Mouse (Mus musculus): ENCODE data around the gene Hist1h2ad. TPM values are rescaled to one million over a fixed set of nuclear protein-coding genes. Genes with fewer than 3 reads are reported as not detected.
"Not testable (repeated sequence)": the region's sequence is repeated elsewhere in the genome, so short reads cannot be mapped to it uniquely, and the experiment has no call there.

Gene Hist1h2ad
- polyA plus RNA-seq, 1 experiment from 2014 or later = not detected

DNA sequence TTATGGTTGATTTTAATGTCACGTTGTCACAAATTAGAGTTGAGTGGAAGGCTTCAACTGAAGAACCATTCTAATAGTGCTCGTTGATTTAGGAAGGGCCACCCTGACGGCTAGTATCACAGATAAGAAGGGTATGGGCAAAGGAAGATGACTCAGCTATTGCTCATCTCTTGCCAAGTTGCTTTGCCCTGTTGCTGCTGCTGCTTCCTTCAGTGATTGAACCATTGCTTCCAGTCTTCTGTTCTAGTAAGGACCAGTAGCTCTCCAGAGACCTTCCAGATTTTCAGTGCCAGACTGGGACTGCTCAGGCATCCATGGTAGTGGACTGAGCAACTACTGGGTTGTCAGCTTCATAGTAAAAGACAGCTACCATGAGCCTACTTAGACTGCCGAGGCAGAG, 35.0 kb downstream of the Hist1h2ad start:
- no peak overlapping the region for H3K27ac ChIP-seq
- H3K9me3 ChIP-seq (ENCODE audit: control insufficient read depth, low read length) = no peaks in the 10 kb centered on the region
- 88% methylated on average over 4 of the region's 4 CpGs for WGBS
- H3K4me1 ChIP-seq (replicated peaks; ENCODE audit: control insufficient read depth, insufficient read depth, low read length) = no peaks in the 10 kb centered on the region
- H3K4me3 ChIP-seq (replicated peaks; ENCODE audit: low read length) = no peak overlapping the region
- H3K9ac ChIP-seq = no peak overlapping the region
- no peak for ATAC-seq (ENCODE audit: low FRiP score)
- no peak overlapping the region for H3K4me2 ChIP-seq (replicated peaks)
- no peaks in the 10 kb centered on the region for H3K27me3 ChIP-seq (ENCODE audit: control insufficient read depth, insufficient read depth, low read length)
- H3K36me3 ChIP-seq (replicated peaks; ENCODE audit: control insufficient read depth, insufficient read depth) = no peaks in the 10 kb centered on the region
- DNase-seq (ENCODE audit: low spot score) = no peak

DNA sequence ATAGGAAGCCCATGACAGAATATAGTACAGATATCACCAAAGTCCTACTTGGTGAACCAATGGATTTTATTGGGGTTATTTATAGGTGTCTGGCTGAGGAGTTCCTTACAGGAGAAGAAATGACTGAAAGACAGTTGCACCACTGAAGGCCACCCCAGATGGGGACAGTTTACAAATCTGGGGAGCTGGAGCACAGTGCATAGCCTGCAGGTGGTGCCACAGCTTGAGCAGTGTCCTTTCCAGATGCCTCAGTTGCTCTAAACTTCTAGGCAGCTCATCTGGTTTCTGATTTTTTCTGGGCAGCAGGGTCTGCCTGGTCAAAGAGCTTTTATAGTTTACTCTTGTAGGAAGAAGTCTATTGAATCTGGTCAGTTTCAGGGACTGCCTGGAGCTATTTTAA, 35.7 kb downstream of the Hist1h2ad start:
- H3K4me3 ChIP-seq (replicated peaks; ENCODE audit: low read length) = no peak overlapping the region
- H3K9me3 ChIP-seq (ENCODE audit: control insufficient read depth, low read length) = no peaks in the 10 kb centered on the region
- H3K9ac ChIP-seq = no peak overlapping the region
- no peak overlapping the region for H3K4me2 ChIP-seq (replicated peaks)
- no peaks in the 10 kb centered on the region for H3K36me3 ChIP-seq (replicated peaks; ENCODE audit: control insufficient read depth, insufficient read depth)
- no peak for DNase-seq (ENCODE audit: low spot score)
- H3K4me1 ChIP-seq (replicated peaks; ENCODE audit: control insufficient read depth, insufficient read depth, low read length) = no peaks in the 10 kb centered on the region
- H3K27me3 ChIP-seq (ENCODE audit: control insufficient read depth, insufficient read depth, low read length) = no peaks in the 10 kb centered on the region
- H3K27ac ChIP-seq = no peak overlapping the region
- ATAC-seq (ENCODE audit: low FRiP score) = no peak

DNA sequence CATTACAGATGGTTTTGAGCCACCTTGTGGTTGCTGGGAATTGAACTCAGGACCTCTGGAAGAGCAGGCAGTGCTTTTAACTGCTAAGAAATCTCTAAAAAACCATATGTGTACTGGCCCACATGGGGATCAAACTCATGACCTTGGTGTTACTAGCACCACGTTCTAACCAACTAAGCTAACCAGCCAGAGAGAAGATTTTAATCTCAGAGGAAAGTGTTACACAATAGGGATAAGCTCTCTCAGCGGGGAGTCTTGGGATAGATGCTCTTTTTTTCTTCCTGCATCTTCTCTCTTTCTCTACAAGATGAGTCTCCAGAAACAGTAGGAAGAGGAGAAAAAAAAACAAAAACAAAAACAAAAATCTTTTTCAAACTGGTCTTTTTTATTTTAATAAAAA, 36.2 kb downstream of the Hist1h2ad start:
- ATAC-seq (ENCODE audit: low FRiP score) (no peak), DNase-seq (ENCODE audit: low spot score) (no peak)
- Histone ChIP-seq H3K4me3 (replicated peaks; ENCODE audit: low read length) (no peak overlapping the region), H3K9me3 (ENCODE audit: control insufficient read depth, low read length) (no peaks in the 10 kb centered on the region), H3K27ac (no peak overlapping the region), H3K4me2 (replicated peaks) (no peak overlapping the region), H3K4me1 (replicated peaks; ENCODE audit: control insufficient read depth, insufficient read depth, low read length) (no peaks in the 10 kb centered on the region), H3K27me3 (ENCODE audit: control insufficient read depth, insufficient read depth, low read length) (no peaks in the 10 kb centered on the region), H3K9ac (no peak overlapping the region), H3K36me3 (replicated peaks; ENCODE audit: control insufficient read depth, insufficient read depth) (no peaks in the 10 kb centered on the region)
- 78% methylated on average over 2 of the region's 2 CpGs for WGBS

DNA sequence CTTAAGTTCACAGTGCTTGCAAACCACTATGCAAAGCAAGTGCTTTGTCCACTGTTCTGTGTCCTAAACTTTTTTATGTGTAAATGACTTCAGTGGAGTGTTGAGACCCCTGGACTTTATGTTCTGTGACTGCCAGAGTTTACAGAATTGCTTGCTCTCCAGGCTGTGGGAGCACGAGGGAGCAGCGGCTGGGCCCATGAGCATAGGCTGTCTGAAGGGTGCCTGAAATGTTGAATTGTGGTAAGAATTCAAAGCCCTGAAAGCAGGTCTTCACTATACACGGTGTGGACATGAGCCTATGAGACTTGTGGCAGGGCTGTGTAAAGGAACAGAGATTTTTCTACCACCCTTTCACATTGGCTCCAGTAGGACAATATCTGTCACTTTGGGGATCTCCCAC, 37.5 kb downstream of the Hist1h2ad start:
- Histone ChIP-seq H3K4me3 (replicated peaks; ENCODE audit: low read length) (no peak overlapping the region), H3K4me1 (replicated peaks; ENCODE audit: control insufficient read depth, insufficient read depth, low read length) (no peaks in the 10 kb centered on the region), H3K9me3 (ENCODE audit: control insufficient read depth, low read length) (no peaks in the 10 kb centered on the region), H3K27ac (no peak overlapping the region), H3K36me3 (replicated peaks; ENCODE audit: control insufficient read depth, insufficient read depth) (no peaks in the 10 kb centered on the region), H3K4me2 (replicated peaks) (no peak overlapping the region), H3K9ac (no peak overlapping the region), H3K27me3 (ENCODE audit: control insufficient read depth, insufficient read depth, low read length) (no peaks in the 10 kb centered on the region)
- 83% methylated on average over 3 of the region's 3 CpGs for WGBS
- no peak for DNase-seq (ENCODE audit: low spot score)
- ATAC-seq (ENCODE audit: low FRiP score) = no peak

DNA sequence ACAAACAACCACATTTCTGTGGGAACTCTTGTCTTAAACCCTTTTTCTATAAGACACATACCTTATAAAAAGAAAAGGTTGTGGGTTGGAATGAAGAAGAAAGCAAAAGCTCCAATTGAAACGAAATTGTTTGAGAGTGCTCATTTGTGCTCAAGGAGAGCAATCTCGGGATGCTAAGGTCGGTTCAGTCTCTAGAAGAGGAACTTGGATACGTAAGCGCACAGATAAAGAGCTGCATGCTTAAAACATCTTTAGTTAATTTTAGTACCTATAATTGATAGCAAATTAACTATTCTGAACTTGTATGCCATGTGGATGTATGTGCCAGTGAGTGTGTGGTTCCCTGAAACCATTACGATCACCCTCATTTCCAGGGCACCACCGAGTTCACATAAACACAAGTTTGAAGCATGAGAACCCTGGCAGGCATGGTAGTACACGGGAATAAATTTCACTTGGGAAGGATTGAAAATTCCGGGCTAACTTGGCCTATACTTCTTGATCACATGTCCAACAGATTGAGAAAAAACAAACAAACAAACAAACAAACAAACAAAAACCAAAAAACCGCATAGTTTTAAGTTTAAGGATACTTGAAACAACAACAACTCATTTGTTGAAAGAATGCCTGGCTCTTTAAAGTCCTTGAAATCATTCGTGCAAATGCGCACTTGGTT, 46.0 kb downstream of the Hist1h2ad start:
- no peaks in the 10 kb centered on the region for H3K36me3 ChIP-seq (replicated peaks; ENCODE audit: control insufficient read depth, insufficient read depth)
- peaks cover 15% of the 10 kb centered on the region for H3K4me1 ChIP-seq (replicated peaks; ENCODE audit: control insufficient read depth, insufficient read depth, low read length)
- H3K4me3 ChIP-seq (replicated peaks; ENCODE audit: low read length) = peak overlapping the region; percentile 53
- no peaks in the 10 kb centered on the region for H3K9me3 ChIP-seq (ENCODE audit: control insufficient read depth, low read length)
- ATAC-seq (ENCODE audit: low FRiP score) (no peak), DNase-seq (ENCODE audit: low spot score) (no peak)
- H3K27me3 ChIP-seq (ENCODE audit: control insufficient read depth, insufficient read depth, low read length) = no peaks in the 10 kb centered on the region
- 52% methylated on average over 12 of the region's 12 CpGs for whole genome bisulfite sequencing
- H3K27ac ChIP-seq = peak overlapping the region; percentile 94
- peak overlapping the region; percentile 100 for H3K4me2 ChIP-seq (replicated peaks)
- peak overlapping the region; percentile 81 for H3K9ac ChIP-seq

DNA sequence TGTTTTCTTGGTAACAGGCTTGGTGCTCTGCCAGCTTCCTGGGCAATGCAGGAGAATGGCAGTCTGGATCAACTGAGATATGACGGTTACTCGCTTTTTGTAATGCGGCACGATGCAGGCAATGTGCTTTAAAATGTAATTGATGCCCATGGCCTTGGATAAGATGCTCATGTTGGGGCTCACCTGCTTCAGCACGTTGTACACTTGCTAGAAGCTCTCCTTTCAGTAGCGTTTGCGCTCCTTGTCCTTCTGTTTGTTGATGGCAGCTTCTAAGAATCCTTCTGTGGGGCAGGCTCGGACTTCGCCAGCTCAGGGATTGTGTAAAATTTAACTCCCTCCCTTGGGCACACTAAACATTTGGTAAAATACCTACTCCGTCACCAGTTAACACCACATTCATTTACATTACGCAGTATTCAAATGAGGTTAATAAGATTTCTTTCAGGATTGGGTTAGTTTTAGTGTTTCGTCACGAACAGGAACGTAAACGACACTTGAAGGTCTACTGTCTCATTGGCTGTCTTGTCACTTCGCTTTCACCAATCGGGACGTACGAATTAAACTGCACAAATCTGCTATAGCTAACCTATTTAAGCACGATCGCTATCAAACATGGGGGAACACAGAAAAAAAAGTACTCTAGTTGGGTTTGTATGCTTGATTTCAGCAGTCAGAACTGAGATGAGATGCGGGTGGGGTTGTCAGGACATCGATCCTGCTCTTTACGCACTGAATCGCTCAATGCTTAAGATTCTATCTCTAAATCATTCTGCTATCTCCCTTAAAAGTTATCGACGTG, 46.8 kb downstream of the Hist1h2ad start, which contains the start of gene Hist1h2be:
Gene Hist1h2be (minus strand): TSS at position 392 of the 799 bp plus-strand sequence.
- DNase-seq (ENCODE audit: low spot score) (peak; percentile 90), ATAC-seq (ENCODE audit: low FRiP score) (peak; percentile 91)
- no peaks in the 10 kb centered on the region for H3K27me3 ChIP-seq (ENCODE audit: control insufficient read depth, insufficient read depth, low read length)
- peak within 1 kb of the TSS; percentile 94 for H3K27ac ChIP-seq
- peak within 1 kb of the TSS; percentile 53 for H3K4me3 ChIP-seq (replicated peaks; ENCODE audit: low read length)
- no peaks in the 10 kb centered on the region for H3K36me3 ChIP-seq (replicated peaks; ENCODE audit: control insufficient read depth, insufficient read depth)
- under 1% methylated on average over 27 of the region's 27 CpGs for WGBS
- peaks cover 15% of the 10 kb centered on the region for H3K4me1 ChIP-seq (replicated peaks; ENCODE audit: control insufficient read depth, insufficient read depth, low read length)
- peak within 1 kb of the TSS; percentile 81 for H3K9ac ChIP-seq
- H3K4me2 ChIP-seq (replicated peaks) = peak within 1 kb of the TSS; percentile 100
- H3K9me3 ChIP-seq (ENCODE audit: control insufficient read depth, low read length) = no peaks in the 10 kb centered on the region

DNA sequence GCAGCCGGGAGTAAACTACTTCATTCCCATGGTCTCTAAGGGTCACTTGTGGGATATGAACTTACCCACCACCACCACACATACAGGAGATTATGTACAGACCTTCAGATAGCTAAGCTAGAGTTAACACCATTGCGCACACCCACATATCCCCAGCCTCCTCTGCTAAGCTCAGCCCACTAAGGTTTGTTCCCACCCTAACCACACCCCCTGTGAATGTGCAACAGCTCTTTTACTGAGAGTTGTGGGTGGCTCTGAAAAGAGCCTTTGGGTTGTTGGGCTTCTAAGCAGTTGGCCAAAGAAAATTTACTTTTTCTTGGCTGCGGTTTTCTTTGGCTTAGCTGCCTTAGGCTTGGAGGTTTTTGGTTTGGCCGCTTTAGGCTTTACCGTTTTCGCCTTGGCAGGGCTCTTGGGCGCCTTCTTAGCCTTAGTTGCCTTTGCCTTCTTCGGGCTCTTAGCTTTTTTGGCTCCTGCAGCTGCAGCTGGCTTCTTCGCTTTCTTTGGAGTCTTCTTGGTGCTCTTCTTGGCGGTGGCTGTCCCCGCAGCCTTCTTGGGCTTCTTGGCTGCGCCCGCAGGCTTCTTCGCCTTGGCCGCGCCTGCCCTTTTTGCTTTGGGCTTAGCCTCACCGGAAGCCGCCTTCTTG, 47.5 kb downstream of the Hist1h2ad start:
- peak; percentile 79 for ATAC-seq (ENCODE audit: low FRiP score)

DNA sequence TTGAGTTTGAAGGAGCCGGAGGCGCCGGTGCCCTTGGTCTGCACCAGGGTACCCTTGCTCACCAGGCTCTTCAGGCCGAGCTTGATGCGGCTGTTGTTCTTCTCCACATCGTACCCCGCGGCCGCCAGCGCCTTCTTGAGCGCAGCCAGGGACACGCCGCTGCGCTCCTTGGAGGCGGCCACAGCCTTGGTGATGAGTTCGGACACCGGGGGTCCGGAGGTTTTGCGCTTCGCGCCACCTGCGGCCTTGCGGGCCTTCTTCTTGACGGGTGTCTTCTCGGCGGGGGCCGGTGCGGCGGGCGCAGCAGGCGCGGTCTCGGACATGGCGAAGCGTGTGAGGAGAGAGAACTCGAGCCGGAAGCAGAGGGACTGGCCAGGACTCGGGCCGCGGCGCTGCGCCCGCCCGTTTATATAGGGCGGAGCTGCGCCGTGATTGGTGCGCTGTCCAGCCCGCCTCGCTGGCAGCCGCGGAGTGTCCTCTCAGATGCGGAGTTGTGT, 48.0 kb downstream of the Hist1h2ad start, which contains the start of gene Hist1h1e:
Gene Hist1h1e (minus strand): TSS at position 384 of the 497 bp plus-strand sequence.
- Histone ChIP-seq H3K4me2 (replicated peaks) (peak within 1 kb of the TSS; percentile 100), H3K4me1 (replicated peaks; ENCODE audit: control insufficient read depth, insufficient read depth, low read length) (peaks cover 15% of the 10 kb centered on the region), H3K27ac (peak within 1 kb of the TSS; percentile 94), H3K4me3 (replicated peaks; ENCODE audit: low read length) (peak within 1 kb of the TSS; percentile 53), H3K9ac (peak within 1 kb of the TSS; percentile 81)
- ATAC-seq (ENCODE audit: low FRiP score) (peak; percentile 94), DNase-seq (ENCODE audit: low spot score) (peak; percentile 91)
- under 1% methylated on average over 38 of the region's 53 CpGs for WGBS
- not testable (repeated sequence) for H3K27me3 ChIP-seq (ENCODE audit: control insufficient read depth, insufficient read depth, low read length); H3K36me3 ChIP-seq (replicated peaks; ENCODE audit: control insufficient read depth, insufficient read depth); H3K9me3 ChIP-seq (ENCODE audit: control insufficient read depth, low read length)

More for the DNA sequence above, 47.5 kb downstream of the Hist1h2ad start:
- DNase-seq (ENCODE audit: low spot score) = peak; percentile 71
- under 1% methylated on average over 18 of the region's 18 CpGs for WGBS
- H3K4me2 ChIP-seq (replicated peaks) = peak overlapping the region; percentile 100
- H3K4me3 ChIP-seq (replicated peaks; ENCODE audit: low read length) = peak overlapping the region; percentile 53
- no peaks in the 10 kb centered on the region for H3K27me3 ChIP-seq (ENCODE audit: control insufficient read depth, insufficient read depth, low read length)
- peaks cover 15% of the 10 kb centered on the region for H3K4me1 ChIP-seq (replicated peaks; ENCODE audit: control insufficient read depth, insufficient read depth, low read length)
- H3K9ac ChIP-seq = peak overlapping the region; percentile 81
- peak overlapping the region; percentile 94 for H3K27ac ChIP-seq
- no peaks in the 10 kb centered on the region for H3K9me3 ChIP-seq (ENCODE audit: control insufficient read depth, low read length)
- no peaks in the 10 kb centered on the region for H3K36me3 ChIP-seq (replicated peaks; ENCODE audit: control insufficient read depth, insufficient read depth)
